Mouse (Mus musculus): ENCODE results near the gene Dusp18.
A peak's percentile ranks its signal among the peaks of the same experiment; 100 is the strongest.

The Dusp18 gene

DNA sequence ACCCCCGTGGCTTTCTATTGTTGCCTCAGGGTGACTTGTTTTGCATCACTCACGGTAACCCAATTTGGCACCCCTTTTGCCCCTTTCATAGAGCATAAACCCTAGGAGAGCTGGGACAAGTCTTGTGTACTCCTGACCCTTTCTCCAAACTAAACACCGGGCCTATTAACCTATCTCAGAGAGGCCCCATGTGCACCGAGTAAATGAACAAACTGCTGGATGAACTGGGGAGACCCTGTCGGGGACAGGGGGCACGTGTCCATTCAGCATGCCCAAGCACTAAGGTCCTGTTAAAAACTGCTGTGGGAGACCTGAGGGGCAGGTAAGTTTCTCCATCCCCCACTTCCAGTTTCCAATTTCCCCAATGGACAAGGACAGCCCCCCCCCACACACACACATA is 35.9 kb downstream of the Dusp18 start:
- no peak for DNase-seq (ENCODE audit: low spot score)

DNA sequence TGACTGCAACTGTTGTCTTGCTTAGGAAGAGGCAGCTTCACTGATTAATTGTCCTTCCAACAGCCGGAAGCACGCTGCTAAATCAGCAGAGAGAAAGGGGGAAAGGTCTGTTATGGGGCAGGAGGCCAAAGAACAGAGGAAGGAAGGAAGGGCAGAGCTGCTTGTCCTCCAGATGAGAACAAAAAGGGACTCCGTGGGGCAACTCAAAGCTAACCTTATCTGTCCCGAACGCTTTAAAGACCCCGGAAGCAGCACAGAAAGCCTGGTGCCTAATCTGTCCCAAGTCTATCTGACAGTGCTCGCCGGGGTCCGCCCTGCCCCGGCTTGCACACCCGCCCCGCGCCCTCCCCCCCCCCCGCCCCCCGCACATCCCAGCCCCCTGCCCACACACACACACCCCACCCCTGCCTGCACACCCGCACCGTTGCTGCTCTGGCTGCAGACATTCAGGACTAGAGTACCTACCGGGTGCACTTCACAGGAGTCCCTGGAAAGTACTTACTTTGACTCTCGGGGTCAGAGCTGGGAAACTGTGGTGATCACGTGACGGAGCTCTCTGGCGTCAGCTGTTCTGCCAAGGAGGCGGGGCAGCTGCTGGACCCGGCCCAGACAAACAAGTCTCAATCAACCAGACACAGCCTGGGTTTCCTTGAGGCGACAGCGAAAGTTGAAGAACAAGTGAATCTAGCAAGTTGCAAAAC is 36.6 kb downstream of the Dusp18 start, which contains the start of gene Tcn2:
Gene Tcn2, minus strand, starts transcription at position 649 of the 701 bp plus-strand sequence.
- DNase-seq (ENCODE audit: low spot score): peak; percentile 53

DNA sequence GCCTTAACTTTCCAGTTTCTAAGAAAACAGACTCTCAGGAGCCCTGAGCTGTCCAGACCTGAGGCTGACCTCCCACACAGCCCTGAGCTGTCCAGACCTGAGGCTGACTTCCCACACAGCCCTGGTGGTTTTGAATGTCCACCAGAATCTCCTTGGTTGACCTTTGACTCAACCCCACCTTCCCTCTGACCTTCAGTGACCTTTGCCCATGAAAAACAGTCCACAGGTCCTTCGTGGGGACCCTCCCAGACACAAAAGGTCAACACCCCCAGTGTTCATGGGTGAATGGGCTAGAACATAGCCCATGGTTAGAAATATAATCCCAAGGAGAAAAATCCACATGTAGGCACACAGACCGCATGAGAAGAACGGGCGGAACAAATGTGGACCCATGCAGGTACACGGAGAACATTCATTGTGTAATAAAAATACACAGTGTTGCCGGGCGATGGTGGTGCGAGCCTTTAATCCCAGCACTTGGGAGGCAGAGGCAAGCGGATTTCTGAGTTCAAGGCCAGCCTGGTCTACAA is 38.8 kb downstream of the Dusp18 start:
- no peak for DNase-seq (ENCODE audit: low spot score)

DNA sequence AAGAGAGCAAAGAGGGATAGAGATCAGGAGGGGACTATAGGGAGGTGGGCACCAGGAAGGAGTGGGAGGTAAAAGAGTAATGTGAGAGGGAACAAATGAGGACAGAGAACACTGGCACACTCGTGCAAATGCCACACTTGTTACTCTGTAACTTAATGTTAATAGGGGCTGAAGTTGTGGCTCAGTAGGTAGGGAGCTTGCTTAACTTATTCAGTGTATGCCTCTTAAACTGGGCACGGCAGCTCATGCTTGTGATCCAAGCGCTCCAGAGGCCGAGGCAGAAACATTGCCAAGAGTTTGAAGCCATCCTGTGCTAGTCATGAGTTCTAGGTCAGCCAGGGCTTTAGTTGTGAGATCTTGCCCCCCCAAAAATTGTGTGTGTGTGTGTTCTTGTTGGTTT is 40.1 kb downstream of the Dusp18 start:
- DNase-seq (ENCODE audit: low spot score): no peak

DNA sequence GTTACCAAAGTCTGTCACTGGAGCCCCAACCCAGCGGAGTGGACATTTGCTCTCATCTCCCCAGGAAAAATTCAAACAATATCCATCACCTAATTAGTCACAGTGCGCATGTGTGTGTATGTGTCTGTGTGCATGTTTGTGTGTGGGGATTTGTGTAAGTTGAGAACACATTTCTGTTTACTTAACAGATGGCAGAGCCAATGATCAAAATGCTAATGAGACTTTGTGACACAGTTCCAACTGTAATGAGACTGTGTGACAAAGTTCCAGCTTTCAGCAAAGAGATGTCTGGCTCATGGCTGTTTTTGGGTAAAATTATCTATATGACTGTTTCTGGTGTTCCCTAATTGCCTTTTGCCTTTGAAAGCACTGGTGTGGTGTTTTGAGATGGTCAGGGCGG is 41.3 kb downstream of the Dusp18 start:
- no peak for DNase-seq (ENCODE audit: low spot score)

DNA sequence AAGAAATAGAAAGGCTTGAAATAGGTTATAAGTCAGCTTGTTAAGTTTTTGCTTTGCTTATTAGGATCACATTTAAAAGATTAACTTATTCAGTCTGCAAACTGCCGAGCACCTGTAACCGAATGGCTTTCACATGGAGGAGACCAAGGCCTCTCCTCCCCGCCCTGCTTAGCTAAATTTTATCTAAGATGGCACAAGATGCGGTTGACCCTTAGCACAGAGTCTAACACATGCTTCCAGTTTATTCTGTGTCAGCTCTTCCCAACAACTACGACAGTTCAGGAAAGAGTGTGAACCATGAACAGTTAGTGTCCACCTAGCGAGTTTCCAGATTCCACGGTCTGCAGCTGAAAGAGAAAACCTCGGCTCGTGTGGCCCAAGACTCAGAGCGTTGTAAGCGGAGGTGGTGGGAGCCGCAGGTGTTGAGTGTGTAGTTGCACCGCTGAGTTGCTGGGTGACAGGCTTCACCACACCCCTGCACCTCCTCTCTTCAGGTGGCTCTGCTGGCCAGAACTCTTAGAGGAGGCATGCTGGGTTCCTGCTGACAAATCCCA is 42.4 kb downstream of the Dusp18 start:
- no peak for DNase-seq (ENCODE audit: low spot score)

DNA sequence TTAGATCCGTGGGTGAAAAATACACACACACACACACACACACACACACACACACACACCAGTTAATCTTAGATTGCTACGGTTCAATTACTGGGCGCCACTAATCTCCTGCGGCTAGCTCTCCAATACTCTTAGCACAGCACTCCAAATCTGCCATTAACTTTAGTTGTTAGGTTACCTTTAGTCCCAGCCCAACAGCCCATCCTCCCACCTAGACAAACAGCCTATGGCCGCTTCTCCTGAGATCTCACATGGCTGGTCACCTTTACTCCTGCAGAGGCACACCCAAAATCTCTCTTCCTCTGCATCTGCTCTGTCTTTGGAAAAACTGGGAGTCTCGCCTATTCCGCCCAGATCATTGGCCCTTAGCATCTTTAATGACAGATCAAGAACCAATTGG is 46.3 kb downstream of the Dusp18 start:
- DNase-seq (ENCODE audit: low spot score): no peak

DNA sequence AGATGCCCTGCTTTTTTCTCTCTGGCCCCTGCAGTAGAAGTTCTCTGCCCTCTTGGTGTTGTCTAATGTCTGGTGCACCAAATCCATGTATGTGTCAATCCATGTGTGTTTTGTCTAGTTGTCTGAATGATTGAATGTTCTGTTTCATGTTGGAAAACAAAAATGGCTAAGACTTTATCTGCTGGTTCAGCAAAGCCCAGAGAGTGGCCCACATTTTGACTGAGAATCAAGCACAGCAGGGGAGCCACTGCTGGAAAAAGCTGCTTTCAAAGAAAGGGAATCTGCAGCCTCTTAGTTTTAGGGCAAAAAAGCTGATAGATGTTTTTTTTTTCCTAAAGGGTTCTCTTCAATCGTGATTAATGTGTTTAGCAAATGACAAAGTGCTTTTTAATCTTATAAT is 51.3 kb downstream of the Dusp18 start:
- DNase-seq (ENCODE audit: low spot score): no peak
